Mouse (Mus musculus): ENCODE results near the gene Fkbpl.

GRCm38 (mm10) chr17:34640778-34641601, 3.6 kb upstream of the Fkbpl start:
- peak; percentile 54 for TF ChIP-seq CTCF (IDR thresholded peaks at IDR 0.05)
- peak; percentile 27; the same call in 1 of the 2 replicates for TF ChIP-seq EP300 (IDR thresholded peaks at IDR 0.05)

Data from lung, postnatal 0 days (tissue).